Mouse (Mus musculus) stomach, postnatal 0 days (tissue): ENCODE data around the gene Etfbkmt.

ENCODE experiments used
- CTCF ChIP-seq: IDR thresholded peaks from 2 replicates; pipeline ENCODE4 v1.5.1; 2016; ENCODE audit warnings: antibody characterized with exemption, low read depth, mild to moderate bottlenecking, moderate library complexity
- EP300 ChIP-seq: optimal IDR thresholded peaks from 2 replicates; pipeline ENCODE3; 2016; ENCODE audit warnings: antibody characterized with exemption

GRCm38 (mm10) chr6:149094555-149094954 is 45.1 kb upstream of the Etfbkmt start:
- TF ChIP-seq CTCF, result no peak
- TF ChIP-seq EP300, result no peak
